Mouse (Mus musculus) neural tube, embryonic 12.5 days (tissue): ENCODE results near the gene Fat3. TPM values are rescaled to one million over a fixed set of nuclear protein-coding genes. Genes with fewer than 3 reads are reported as not detected.

Source experiments
- ATAC-seq: fragments of 200-750 bp; cut with Nextera tagmentation; 2 replicates; pipeline ENCODE4 v1.8.0; 2017; ENCODE audit warnings: low read depth, mild to moderate bottlenecking, moderate TSS enrichment, moderate library complexity; ENCODE audit not compliant: low FRiP score
- H3K27ac ChIP-seq: fragments of 300-500 bp; sonication (generic); 2 replicates; pipeline ENCODE4 v1.5.1; 2016
- H3K27me3 ChIP-seq: fragments of 300-500 bp; sonication (generic); replicated peaks from 2 replicates; pipeline ENCODE4 v1.6.1; 2016; ENCODE audit warnings: mild to moderate bottlenecking
- H3K36me3 ChIP-seq: fragments of 300-500 bp; sonication (generic); 2 replicates; pipeline ENCODE4 v1.6.1; 2016; ENCODE audit warnings: mild to moderate bottlenecking
- H3K4me1 ChIP-seq: fragments of 300-500 bp; sonication (generic); 2 replicates; pipeline ENCODE4 v1.6.1; 2016
- H3K4me2 ChIP-seq: fragments of 300-500 bp; sonication (generic); replicated peaks from 2 replicates; pipeline ENCODE4 v1.6.1; 2016; ENCODE audit warnings: mild to moderate bottlenecking
- H3K4me3 ChIP-seq: fragments of 300-500 bp; sonication (generic); 2 replicates; pipeline ENCODE4 v1.5.1; 2016
- H3K9ac ChIP-seq: fragments of 300-500 bp; sonication (generic); 2 replicates; pipeline ENCODE4 v1.6.1; 2016; ENCODE audit warnings: mild to moderate bottlenecking
- H3K9me3 ChIP-seq: fragments of 300-500 bp; sonication (generic); 2 replicates; pipeline ENCODE4 v1.6.1; 2016; ENCODE audit warnings: mild to moderate bottlenecking
- WGBS: fragments of 180-500 bp; shearing (Covaris S2); methylation state at CpG from one replicate; pipeline ENCODE4 v1.1.7; 2016; 5-methylcytosine and 5-hydroxymethylcytosine counted together
- polyA plus RNA-seq: library from polyadenylated mRNA; unstranded; fragments of >200 nt; fragmentation: Nextera tagmentation; extraction: Ambion mirVana; gene quantifications from 2 replicates; pipeline ENCODE4 v1.2.1, GENCODE M21; 2016

Gene Fat3
- 12.2 and 13.1 TPM in 2 replicates for polyA plus RNA-seq

GRCm38 (mm10) chr9:16501186-16501711 lies at the start of gene Fat3:
Gene Fat3, minus strand, starts transcription at chr9:16501285.
- Histone ChIP-seq H3K4me1 (peaks cover 18% of the 10 kb centered on the region), H3K27me3 (no peaks in the 10 kb centered on the region), H3K9ac (peak within 1 kb of the TSS; percentile 67), H3K27ac (peak within 1 kb of the TSS; percentile 76), H3K4me3 (peak within 1 kb of the TSS; percentile 69), H3K9me3 (no peaks in the 10 kb centered on the region), H3K4me2 (peak within 1 kb of the TSS; percentile 80), H3K36me3 (no peaks in the 10 kb centered on the region)
- peak; percentile 31 for ATAC-seq
- under 1% methylated on average over 21 of the region's 21 CpGs for WGBS

GRCm38 (mm10) chr9:16532884-16533283 lies 31.8 kb upstream of the Fat3 start:
- no peaks in the 10 kb centered on the region for H3K4me1 ChIP-seq
- H3K36me3 ChIP-seq: no peaks in the 10 kb centered on the region
- no peak overlapping the region for H3K4me2 ChIP-seq
- no peak overlapping the region for H3K27ac ChIP-seq
- H3K9me3 ChIP-seq: no peaks in the 10 kb centered on the region
- WGBS: 49% methylated on average over 1 of the region's 1 CpGs
- ATAC-seq: no peak
- H3K4me3 ChIP-seq: no peak overlapping the region
- no peaks in the 10 kb centered on the region for H3K27me3 ChIP-seq
- no peak overlapping the region for H3K9ac ChIP-seq

- no peaks in the 10 kb centered on the region for H3K36me3 ChIP-seq
- ATAC-seq: no peak
- WGBS: 32% methylated on average over 1 of the region's 1 CpGs
These were observed 16.5 kb upstream of the Fat3 start for GRCm38 (mm10) chr9:16517543-16517942.

GRCm38 (mm10) chr9:16512005-16512404 lies 10.9 kb upstream of the Fat3 start:
- H3K9me3 ChIP-seq: no peaks in the 10 kb centered on the region
- no peaks in the 10 kb centered on the region for H3K36me3 ChIP-seq
- no peak overlapping the region for H3K9ac ChIP-seq
- no peak overlapping the region for H3K4me2 ChIP-seq
- H3K27me3 ChIP-seq: no peaks in the 10 kb centered on the region
- ATAC-seq: peak; percentile 17; the same call in 1 of the 2 replicates
- WGBS: 11% methylated on average over 1 of the region's 1 CpGs
- no peak overlapping the region for H3K27ac ChIP-seq
- no peak overlapping the region for H3K4me3 ChIP-seq
- H3K4me1 ChIP-seq: peaks cover 7% of the 10 kb centered on the region; the same call in 1 of the 2 replicates

More at GRCm38 (mm10) chr9:16517543-16517942, 16.5 kb upstream of the Fat3 start:
- no peak overlapping the region for H3K4me2 ChIP-seq
- no peak overlapping the region for H3K4me3 ChIP-seq
- H3K27ac ChIP-seq: no peak overlapping the region
- no peak overlapping the region for H3K9ac ChIP-seq
- 0 out of 2 replicates have a peak, but pooled peaks cover under 1% of the 10 kb centered on the region for H3K4me1 ChIP-seq
- no peaks in the 10 kb centered on the region for H3K9me3 ChIP-seq
- no peaks in the 10 kb centered on the region for H3K27me3 ChIP-seq

- no peak overlapping the region for H3K9ac ChIP-seq
- peaks cover 10% of the 10 kb centered on the region for H3K4me1 ChIP-seq
- no peak overlapping the region for H3K4me3 ChIP-seq
- H3K36me3 ChIP-seq: no peaks in the 10 kb centered on the region
- no peaks in the 10 kb centered on the region for H3K9me3 ChIP-seq
- no peaks in the 10 kb centered on the region for H3K27me3 ChIP-seq
- no peak for ATAC-seq
- H3K4me2 ChIP-seq: no peak overlapping the region
- WGBS: 49% methylated on average over 2 of the region's 2 CpGs
- no peak overlapping the region for H3K27ac ChIP-seq
These were observed 2.7 kb upstream of the Fat3 start for GRCm38 (mm10) chr9:16503776-16504175.

GRCm38 (mm10) chr9:16502673-16503343 lies 1.7 kb upstream of the Fat3 start:
- Histone ChIP-seq H3K4me3 (peak overlapping the region; percentile 69), H3K9ac (peak overlapping the region; percentile 67; the same call in 1 of the 2 replicates), H3K27ac (0 out of 2 replicates have a peak overlapping the region, but pooled peaks have one; percentile 61), H3K36me3 (no peaks in the 10 kb centered on the region), H3K9me3 (no peaks in the 10 kb centered on the region), H3K27me3 (no peaks in the 10 kb centered on the region), H3K4me2 (peak overlapping the region; percentile 80), H3K4me1 (peaks cover 18% of the 10 kb centered on the region)
- ATAC-seq: no peak
- WGBS: 9% methylated on average over 13 of the region's 13 CpGs

GRCm38 (mm10) chr9:16501990-16502672 lies 1.0 kb upstream of the Fat3 start:
- peak overlapping the region; percentile 80 for H3K4me2 ChIP-seq
- H3K4me3 ChIP-seq: peak overlapping the region; percentile 69
- no peaks in the 10 kb centered on the region for H3K9me3 ChIP-seq
- WGBS: under 1% methylated on average over 52 of the region's 52 CpGs
- H3K4me1 ChIP-seq: peaks cover 18% of the 10 kb centered on the region
- H3K36me3 ChIP-seq: no peaks in the 10 kb centered on the region
- peak overlapping the region; percentile 61 for H3K27ac ChIP-seq
- H3K27me3 ChIP-seq: no peaks in the 10 kb centered on the region
- peak overlapping the region; percentile 67 for H3K9ac ChIP-seq
- ATAC-seq: peak; percentile 81

- Histone ChIP-seq H3K27me3 (no peaks in the 10 kb centered on the region), H3K4me3 (peak overlapping the region; percentile 69), H3K9me3 (no peaks in the 10 kb centered on the region), H3K27ac (peak overlapping the region; percentile 76), H3K36me3 (no peaks in the 10 kb centered on the region), H3K9ac (peak overlapping the region; percentile 67), H3K4me2 (peak overlapping the region; percentile 80), H3K4me1 (peaks cover 18% of the 10 kb centered on the region)
- peak; percentile 65 for ATAC-seq
- under 1% methylated on average over 41 of the region's 41 CpGs for WGBS
These were observed 501 bp downstream of the Fat3 start for GRCm38 (mm10) chr9:16500382-16501185.

- H3K4me1 ChIP-seq: peaks cover 18% of the 10 kb centered on the region
- under 1% methylated on average over 35 of the region's 35 CpGs for WGBS
- H3K27ac ChIP-seq: peak overlapping the region; percentile 76
- H3K4me3 ChIP-seq: peak overlapping the region; percentile 69
- H3K36me3 ChIP-seq: no peaks in the 10 kb centered on the region
- peak overlapping the region; percentile 67 for H3K9ac ChIP-seq
- H3K9me3 ChIP-seq: no peaks in the 10 kb centered on the region
- ATAC-seq: peak; percentile 35
- H3K27me3 ChIP-seq: no peaks in the 10 kb centered on the region
- peak overlapping the region; percentile 80 for H3K4me2 ChIP-seq
These were observed 1.3 kb downstream of the Fat3 start for GRCm38 (mm10) chr9:16499621-16500381.

- Histone ChIP-seq H3K4me3 (no peak overlapping the region), H3K9ac (no peak overlapping the region), H3K36me3 (no peaks in the 10 kb centered on the region), H3K27me3 (no peaks in the 10 kb centered on the region), H3K27ac (no peak overlapping the region), H3K9me3 (no peaks in the 10 kb centered on the region), H3K4me2 (peak overlapping the region; percentile 80), H3K4me1 (peaks cover 18% of the 10 kb centered on the region)
- ATAC-seq: no peak
- WGBS: 3% methylated on average over 4 of the region's 4 CpGs
These were observed 2.2 kb downstream of the Fat3 start for GRCm38 (mm10) chr9:16498876-16499275.

GRCm38 (mm10) chr9:16497361-16497760 lies 3.7 kb downstream of the Fat3 start:
- Histone ChIP-seq H3K27ac (no peak overlapping the region), H3K27me3 (no peaks in the 10 kb centered on the region), H3K36me3 (no peaks in the 10 kb centered on the region), H3K4me3 (no peak overlapping the region), H3K9me3 (no peaks in the 10 kb centered on the region), H3K9ac (no peak overlapping the region), H3K4me1 (peaks cover 9% of the 10 kb centered on the region; the same call in 1 of the 2 replicates), H3K4me2 (no peak overlapping the region)
- 95% methylated on average over 1 of the region's 1 CpGs for WGBS
- no peak for ATAC-seq
